Mouse (Mus musculus): Measurements from ENCODE around the gene Ptov1.

Ptov1 gene

GRCm38 (mm10) chr7:44819863-44820262, 49.7 kb downstream of the Ptov1 start:
- peak; percentile 27; the same call in 1 of the 2 replicates for TF ChIP-seq GATA4 (IDR thresholded peaks at IDR 0.05; ENCODE audit: insufficient replicate concordance, low read length)

- no peak for TF ChIP-seq GATA4 (IDR thresholded peaks at IDR 0.05; ENCODE audit: insufficient replicate concordance, low read length)
These were observed 50.2 kb downstream of the Ptov1 start for GRCm38 (mm10) chr7:44819391-44819790.

DNA sequence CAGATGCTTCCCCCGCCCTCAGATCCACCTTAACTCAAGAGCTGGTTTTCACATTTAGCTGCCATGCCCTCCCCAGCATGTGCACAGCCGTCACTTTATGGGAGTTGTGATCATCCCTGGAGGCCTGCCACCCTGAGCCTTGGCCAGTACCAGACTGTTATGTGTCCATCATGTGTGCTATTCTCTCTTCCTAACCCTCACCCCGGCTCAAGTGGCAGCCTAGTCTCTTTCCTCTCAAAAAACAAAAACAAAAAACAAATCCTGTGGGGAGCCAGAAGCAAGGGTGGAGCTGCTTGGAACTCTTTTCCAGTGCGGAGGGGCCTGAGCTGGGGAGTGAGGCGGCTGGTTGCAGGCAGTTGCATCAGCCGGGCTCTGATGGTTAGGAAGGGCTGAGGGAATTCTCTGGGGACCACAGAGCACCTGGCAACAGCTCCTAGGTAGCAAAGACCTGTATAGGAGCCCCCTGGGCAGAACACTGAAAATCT, 50.8 kb downstream of the Ptov1 start:
- no peak for TF ChIP-seq GATA4 (IDR thresholded peaks at IDR 0.05; ENCODE audit: insufficient replicate concordance, low read length)

- TF ChIP-seq GATA4 (IDR thresholded peaks at IDR 0.05; ENCODE audit: insufficient replicate concordance, low read length): no peak
These were observed 51.4 kb downstream of the Ptov1 start for GRCm38 (mm10) chr7:44818164-44818563.

DNA sequence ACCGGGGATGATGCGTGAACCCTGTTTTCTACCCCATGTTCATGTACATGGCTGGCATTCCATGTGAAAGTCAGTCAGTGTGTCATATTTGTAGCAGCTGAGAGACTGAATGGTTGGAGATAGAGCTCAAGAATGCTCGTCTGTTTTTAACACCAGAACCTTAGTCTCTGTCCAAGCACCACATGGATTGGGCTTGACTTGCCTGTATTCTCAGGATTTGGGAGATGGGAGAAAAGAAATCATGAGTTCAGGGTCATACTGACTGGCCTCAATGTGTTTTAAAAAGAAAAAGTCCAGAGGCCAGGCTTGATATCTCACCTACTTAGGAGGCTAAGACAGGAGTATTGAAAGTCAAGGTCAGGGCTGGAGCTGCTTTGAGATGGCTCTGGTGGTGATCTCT, 52.1 kb downstream of the Ptov1 start:
- TF ChIP-seq GATA4 (IDR thresholded peaks at IDR 0.05; ENCODE audit: insufficient replicate concordance, low read length): no peak

DNA sequence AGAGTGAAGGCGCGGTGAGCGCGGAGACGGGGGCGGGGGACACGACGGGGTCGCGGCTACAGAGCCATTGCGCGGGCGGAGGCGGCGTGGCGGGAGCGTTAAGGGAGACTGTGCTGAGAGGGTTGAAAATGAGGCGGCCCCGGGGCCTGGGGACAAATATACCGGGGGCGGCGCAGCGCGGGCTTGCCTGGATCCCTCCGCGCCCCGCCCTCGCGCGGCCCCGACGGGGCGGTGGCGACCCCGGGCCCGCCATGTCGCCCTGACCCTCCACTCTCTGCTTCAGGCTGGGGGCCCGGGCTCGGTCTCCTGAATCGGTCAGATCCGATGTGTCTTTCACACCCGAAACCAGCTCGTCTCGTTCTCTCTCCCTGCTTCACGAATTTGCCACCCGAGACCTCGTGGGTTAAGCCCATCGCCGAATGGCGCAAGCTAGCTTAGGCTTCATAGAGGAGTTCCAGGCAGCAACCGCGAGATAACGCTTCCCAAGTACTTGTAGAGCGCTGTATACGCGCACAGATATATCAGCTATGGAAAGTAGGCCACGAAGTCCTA, 53.0 kb downstream of the Ptov1 start, which contains the start of gene Atf5:
Gene Atf5, minus strand, starts transcription at position 189 of the 552 bp plus-strand sequence.
- TF ChIP-seq GATA4 (IDR thresholded peaks at IDR 0.05; ENCODE audit: insufficient replicate concordance, low read length): no peak

DNA sequence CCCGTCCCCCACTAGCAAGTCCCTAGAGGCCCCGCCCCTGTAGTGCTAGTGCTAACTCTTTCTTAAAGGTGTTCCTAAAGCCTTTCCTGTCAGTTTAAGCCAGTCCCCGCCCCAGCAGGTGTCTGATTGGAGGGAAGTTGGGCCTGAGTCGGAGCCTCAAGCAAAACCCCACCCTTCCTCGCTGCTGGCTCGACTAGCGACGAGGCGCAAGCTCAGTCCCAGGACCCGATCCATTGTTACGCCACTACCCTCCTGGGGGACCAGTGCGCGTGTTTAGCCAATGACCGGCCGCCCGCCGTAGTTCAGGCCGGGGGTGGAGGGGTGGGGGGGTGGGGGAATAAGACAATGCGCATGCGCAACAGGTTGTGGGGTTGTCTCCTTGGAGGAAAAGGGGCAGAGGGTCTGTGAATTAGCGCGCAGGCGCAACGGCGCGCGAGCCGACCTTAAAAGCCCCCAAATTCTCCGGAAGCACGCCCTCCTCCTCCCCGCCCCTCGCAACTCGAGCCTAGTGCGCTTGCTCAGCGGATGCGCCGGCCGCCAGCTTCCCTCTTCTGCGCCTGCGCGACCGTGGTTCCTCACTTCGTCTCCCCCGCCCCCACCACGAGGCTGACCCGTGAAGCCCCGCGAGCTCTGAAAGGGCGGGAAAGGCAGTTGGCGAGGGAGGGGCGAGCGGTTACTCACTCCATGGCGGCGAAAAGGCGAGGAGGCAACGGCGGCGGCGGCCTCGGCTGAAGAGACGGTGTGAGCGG, 53.7 kb downstream of the Ptov1 start, which contains the start of the genes Nup62 and Il4i1:
Gene Nup62, plus strand, starts transcription at position 368 of the 749 bp plus-strand sequence.
Gene Il4i1, plus strand, starts transcription at position 667 of the 749 bp plus-strand sequence.
- TF ChIP-seq GATA4 (IDR thresholded peaks at IDR 0.05; ENCODE audit: insufficient replicate concordance, low read length): no peak

GRCm38 (mm10) chr7:44814952-44815553, 54.5 kb downstream of the Ptov1 start:
- TF ChIP-seq GATA4 (IDR thresholded peaks at IDR 0.05; ENCODE audit: insufficient replicate concordance, low read length): no peak

- TF ChIP-seq GATA4 (IDR thresholded peaks at IDR 0.05; ENCODE audit: insufficient replicate concordance, low read length): no peak
These were observed 55.2 kb downstream of the Ptov1 start for GRCm38 (mm10) chr7:44814423-44814822.

- no peak for TF ChIP-seq GATA4 (IDR thresholded peaks at IDR 0.05; ENCODE audit: insufficient replicate concordance, low read length)
These were observed 55.6 kb downstream of the Ptov1 start for GRCm38 (mm10) chr7:44813985-44814384.
